Mouse (Mus musculus) G1E (cell line): ENCODE data around the gene Tmem144.

Experiments
- CTCF ChIP-seq: IDR thresholded peaks from 2 replicates; pipeline ENCODE4 v1.5.1; 2012; ENCODE audit warnings: low read depth, low read length, inconsistent platforms, mixed read lengths
- GATA1 ChIP-seq: IDR thresholded peaks from 2 replicates; pipeline ENCODE4 v1.6.1; 2012; ENCODE audit warnings: borderline replicate concordance, low read length, inconsistent platforms, mixed read lengths
- GATA2 ChIP-seq: IDR thresholded peaks from 2 replicates; pipeline ENCODE4 v1.6.1; 2012; ENCODE audit warnings: low read depth, low read length, inconsistent platforms, borderline replicate concordance
- POLR2AphosphoS5 ChIP-seq: IDR thresholded peaks from 2 replicates; pipeline ENCODE4 v1.6.1; 2012; ENCODE audit warnings: low read depth, low read length, inconsistent platforms; ENCODE audit not compliant: insufficient replicate concordance

DNA sequence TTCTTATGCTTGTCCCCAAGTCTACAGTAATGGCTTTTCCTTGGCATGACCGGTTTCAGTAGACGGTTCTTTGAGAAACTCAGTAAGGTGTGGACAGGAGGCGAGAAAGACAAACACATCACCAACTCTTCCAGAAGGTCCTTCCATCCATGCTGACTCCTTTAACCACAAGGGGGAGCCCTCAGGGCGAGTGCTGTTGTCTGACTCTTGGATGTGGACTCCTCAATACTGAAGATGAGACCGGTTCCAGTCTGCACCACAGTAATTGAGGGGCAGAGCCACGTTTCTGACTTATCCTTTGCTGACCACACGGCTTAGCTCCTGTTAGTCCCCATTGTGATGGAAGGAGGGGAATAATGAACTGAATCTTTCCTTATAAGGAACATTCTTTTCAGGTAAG lies 30.5 kb upstream of the Tmem144 start:
- TF ChIP-seq GATA2 (no peak), CTCF (peak; percentile 84), GATA1 (no peak), POLR2AphosphoS5 (no peak)
